Mouse (Mus musculus) mesoderm, embryonic 11.5 days (tissue): ENCODE measurements around the gene Mybbp1a.

Experiments
- DNase-seq: peaks from one replicate; pipeline ENCODE4 v3.0.0-alpha.2; 2012; ENCODE audit warnings: low read depth, low spot score

Mybbp1a gene

GRCm38 (mm10) chr11:72446311-72447105 is 5.4 kb downstream of the Mybbp1a start:
- DNase-seq: peak; percentile 58

GRCm38 (mm10) chr11:72447475-72447874 is 6.3 kb downstream of the Mybbp1a start:
- no peak for DNase-seq

- DNase-seq: no peak
Observed at GRCm38 (mm10) chr11:72452140-72452665, 11.0 kb downstream of the Mybbp1a start.

DNA sequence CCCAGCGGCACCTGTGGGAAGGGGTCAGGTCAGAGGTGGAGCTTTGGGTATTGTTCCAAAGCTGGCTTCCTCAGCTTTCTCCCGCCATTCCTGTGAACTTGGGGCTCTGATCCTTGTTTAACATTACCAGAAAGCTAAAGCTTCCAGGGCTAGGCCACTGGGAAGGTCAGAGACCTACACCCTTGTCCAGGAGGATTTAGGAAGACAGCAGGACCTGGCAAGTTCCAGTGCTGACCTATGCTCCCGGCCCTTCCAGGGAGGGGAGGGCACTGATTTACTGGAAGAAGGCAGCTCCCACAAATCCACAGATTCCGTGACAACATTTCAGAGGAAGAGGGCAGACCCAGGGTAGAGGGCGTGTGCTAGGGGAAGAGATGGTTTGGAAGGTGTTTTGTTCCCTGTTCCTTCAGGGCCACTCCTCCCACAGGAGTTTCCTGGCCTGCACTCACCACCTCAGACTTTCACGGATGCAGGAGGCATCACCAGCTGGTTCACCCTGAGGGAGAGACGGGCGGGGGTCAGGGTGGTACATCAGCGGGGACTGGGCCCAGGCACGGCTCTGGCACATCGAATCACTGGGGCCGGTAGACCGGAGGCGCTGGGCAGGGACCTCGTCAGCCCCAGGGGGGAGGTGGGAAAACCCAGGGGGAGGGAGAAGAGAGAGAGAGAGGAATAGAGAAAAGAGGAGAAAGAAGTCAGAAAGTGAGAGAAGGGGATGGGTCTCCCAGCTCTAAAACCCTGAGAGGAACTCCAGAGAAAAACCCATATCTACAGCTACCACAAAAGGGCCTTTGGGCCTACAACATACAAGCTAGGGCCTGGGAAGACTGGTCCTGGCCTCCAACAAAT is 12.2 kb downstream of the Mybbp1a start:
- no peak for DNase-seq

- DNase-seq: no peak
Observed at GRCm38 (mm10) chr11:72455694-72456093, 14.5 kb downstream of the Mybbp1a start.

DNA sequence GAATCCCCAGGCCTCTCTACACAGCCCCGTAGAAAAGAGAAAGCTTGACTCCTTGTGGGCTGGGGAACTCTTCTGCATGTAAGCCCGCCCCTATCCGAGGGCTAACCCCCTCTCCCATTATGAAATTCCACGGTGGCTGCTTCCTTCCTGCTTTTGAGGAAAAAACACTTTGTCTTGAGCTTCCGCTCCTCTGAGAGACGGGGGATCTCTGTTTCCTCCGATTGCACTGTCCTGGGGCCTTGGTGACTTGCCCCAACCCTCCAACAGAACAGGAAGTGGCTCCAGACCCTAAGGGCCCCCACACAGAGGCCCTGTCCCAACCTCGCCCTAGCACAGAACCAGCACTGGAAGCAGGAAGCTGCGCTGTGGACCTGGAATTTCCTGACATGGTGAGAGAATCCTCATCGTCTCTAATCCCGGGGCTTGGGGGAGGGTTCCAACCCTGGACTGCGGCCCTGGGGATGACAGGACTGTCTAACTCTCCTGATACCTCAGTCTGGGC is 16.9 kb downstream of the Mybbp1a start:
- DNase-seq: no peak

DNA sequence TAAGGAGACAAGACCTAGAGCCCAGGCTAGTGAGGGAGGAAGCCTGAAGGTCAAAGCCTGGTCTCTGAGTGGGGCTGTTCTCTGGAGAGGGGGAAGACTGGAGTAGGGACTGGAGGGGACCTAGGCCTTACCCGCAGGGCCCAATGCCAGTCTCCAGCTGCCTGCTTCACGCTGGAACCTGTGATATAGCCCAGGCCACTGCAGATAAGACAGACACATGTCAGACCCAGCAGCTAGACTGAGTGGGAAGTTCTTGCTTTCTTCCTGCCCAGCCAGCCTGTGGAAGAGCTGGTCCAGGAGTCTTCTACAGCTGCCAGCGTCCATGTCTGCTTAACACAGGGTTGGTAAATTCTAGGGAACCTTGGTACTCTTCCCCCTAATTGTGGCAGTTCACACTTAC is 17.3 kb downstream of the Mybbp1a start:
- DNase-seq: no peak

- no peak for DNase-seq
Observed at GRCm38 (mm10) chr11:72461500-72461981, 20.4 kb downstream of the Mybbp1a start.

DNA sequence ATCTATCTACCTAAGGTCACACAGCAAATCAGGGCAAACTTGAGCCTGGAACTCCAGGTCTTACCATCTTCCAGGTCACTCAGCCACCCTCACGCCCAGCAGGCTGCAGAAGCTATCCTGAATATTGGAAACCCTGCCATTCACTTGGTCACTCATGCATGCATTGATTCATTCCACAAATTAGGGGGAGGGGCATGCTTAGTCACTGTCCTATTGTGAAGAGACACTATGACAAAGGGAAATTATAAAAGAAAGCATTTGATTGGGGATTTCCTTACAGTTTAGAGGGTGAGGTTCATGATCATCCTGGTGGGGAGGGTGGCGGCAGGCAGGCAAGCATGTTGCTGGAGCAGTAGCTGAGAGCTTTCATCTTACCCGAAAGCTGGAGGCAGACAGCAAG is 23.7 kb downstream of the Mybbp1a start:
- no peak for DNase-seq

GRCm38 (mm10) chr11:72465978-72466693 is 25.0 kb downstream of the Mybbp1a start:
- no peak for DNase-seq

DNA sequence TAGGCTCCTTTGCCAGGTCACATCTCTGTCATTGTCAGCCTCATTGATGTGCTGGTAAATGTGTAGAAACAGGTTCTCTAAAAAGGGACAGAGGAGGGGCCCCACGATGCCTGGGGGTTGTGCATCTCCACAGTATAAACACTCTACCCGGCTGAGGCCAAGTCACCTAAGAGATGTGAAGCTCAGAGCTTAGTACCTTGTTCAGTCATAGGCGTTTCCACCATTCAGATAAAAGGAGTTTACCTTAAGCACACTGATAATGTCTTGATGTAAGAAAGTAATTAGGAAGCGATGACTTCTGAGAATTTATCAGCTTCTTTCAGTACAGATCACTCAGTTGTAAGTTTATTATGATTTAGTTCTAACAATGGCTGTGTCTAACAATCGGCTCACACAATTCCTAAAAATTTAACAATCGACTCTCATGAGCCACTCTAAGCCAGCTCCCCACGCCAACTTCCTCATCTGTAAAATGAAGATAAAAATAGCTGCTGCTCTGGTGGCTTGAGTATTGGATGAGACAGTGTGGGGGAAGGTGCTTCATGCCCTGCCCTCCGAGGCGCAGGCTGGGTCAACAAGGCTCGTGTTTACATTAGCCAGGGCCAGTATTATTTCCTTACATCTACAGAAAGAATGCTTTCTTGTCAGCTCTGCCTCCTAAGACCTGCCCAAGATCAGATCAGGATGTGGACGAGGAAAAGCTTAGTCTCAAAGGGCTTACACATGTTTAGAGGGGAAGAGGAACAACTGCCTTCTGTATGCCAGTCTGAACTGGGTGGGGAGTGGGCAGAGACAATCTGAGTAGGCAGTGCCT is 25.7 kb downstream of the Mybbp1a start:
- DNase-seq: no peak

GRCm38 (mm10) chr11:72468525-72468924 is 27.4 kb downstream of the Mybbp1a start:
- DNase-seq: no peak

- no peak for DNase-seq
Observed at GRCm38 (mm10) chr11:72469217-72469616, 28.1 kb downstream of the Mybbp1a start.

DNA sequence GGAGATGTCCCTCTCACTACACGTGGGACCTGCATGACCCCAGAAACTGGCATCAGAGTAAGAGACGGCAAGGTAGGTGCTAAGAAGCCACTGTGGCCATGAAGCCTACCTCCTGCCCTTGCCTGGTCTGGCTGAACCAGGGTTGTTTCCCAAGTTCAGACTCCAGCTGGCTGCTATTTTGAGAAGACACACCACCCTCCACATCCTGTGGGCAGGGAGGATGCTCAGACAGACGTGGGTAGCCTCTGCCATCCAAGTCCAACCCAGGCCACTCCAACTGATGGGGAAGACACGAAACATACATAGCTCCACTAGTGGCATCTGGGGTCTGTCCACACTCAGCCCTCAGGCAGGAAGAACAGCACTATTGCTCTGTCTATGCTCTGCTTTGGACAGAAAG is 28.8 kb downstream of the Mybbp1a start:
- DNase-seq: no peak

DNA sequence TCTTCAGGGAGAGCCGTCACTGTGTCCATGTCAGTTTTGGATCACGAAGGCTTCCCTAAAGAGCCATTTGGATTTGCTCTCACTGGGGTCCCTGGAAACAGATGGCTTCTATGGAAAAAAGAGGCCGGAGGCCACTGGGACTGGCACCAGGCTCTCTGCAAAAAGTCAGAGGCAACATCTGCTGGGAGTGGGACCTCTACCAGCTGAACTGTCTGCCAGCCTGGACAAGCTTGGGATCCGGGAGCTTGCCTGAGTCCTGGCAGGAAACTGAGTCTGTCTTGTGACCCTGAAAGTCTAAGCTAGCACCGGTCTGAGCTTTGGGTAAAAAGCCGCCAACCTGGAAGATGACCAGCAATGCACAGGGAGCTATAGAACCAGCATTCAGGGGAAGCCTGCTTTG is 30.2 kb downstream of the Mybbp1a start:
- no peak for DNase-seq

GRCm38 (mm10) chr11:72473540-72473939 is 32.4 kb downstream of the Mybbp1a start:
- DNase-seq: no peak

- DNase-seq: no peak
Observed at GRCm38 (mm10) chr11:72474926-72475325, 33.8 kb downstream of the Mybbp1a start.

DNA sequence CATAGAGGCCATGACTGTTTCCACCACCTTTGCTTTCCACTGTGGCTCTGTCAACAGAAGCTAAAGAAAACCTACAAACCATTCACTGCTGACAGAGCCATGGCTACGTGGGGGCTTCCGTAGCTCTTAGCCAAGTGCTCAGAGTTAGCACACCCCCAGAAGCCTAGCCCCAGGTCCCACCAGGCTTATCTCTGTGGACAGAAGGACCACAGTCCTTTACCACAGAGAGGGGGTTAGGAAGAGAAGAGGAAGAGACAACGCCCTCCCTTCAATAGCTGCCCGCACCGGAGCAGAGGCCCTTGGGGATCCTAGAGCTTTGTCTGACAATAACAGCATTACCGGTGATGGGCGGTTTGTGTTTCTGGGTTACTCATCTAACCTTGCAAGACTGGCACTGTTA is 34.3 kb downstream of the Mybbp1a start:
- no peak for DNase-seq

DNA sequence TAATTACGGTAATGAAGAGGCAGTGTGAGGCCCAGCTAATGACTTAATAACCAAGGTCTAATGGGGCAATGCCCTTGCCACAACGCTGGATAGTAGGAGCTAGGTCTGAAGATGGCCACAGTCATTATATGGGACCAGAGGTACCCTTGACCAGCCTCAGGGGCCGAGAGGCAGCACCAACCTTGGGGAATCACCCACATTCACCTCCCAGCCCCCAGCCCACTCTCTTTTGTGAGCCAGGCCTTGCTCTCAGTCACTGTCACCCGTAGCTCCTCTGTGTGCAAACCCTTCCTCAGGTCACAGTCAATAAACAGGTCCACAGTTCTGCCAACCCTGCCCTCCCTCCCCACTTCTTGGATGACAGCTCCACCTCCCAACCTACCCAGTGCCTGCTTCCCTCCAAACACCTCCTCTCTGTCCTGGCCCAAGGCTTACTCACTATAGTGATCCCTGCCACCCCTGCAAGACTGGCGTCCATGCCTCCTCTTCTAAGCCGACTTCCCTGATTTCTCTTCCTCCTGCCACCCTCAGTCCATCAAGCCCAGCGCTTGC is 35.0 kb downstream of the Mybbp1a start:
- DNase-seq: no peak

DNA sequence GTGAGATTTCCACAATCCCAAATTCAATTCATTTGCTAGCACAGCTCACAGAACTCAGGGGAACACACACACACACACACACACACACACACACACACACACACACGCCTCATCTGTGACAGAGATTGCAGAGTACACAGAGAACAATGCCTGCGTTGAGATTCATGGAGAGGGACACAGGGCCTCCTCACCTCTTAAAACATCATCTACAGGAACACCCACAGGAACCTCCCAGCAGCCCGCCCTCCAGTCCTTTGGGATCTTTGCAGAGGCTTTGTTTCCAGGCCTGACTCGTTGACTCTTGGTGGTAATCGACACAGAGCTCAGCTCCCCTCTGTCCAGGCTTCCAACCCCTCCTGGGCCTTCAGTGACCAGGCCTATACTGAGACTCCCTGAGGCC is 36.0 kb downstream of the Mybbp1a start:
- no peak for DNase-seq
